Mouse (Mus musculus): ENCODE results near the gene 1300017J02Rik. TPM values are rescaled to one million over a fixed set of nuclear protein-coding genes. Genes with fewer than 3 reads are reported as not detected.

Gene 1300017J02Rik
- total RNA-seq, 2 experiments from 2014 or later = 0.14 TPM; not detected in 1

- DNase-seq (ENCODE audit: low spot score) = no peak
- intact Hi-C loops (cut with DNase I) = loop anchor here (5.0 kb wide), 1 partner anchor 75 kb away; no protein-coding TSS in a partner anchor
Observed at GRCm38 (mm10) chr9:103227760-103228159, 77.1 kb downstream of the 1300017J02Rik start.

DNA sequence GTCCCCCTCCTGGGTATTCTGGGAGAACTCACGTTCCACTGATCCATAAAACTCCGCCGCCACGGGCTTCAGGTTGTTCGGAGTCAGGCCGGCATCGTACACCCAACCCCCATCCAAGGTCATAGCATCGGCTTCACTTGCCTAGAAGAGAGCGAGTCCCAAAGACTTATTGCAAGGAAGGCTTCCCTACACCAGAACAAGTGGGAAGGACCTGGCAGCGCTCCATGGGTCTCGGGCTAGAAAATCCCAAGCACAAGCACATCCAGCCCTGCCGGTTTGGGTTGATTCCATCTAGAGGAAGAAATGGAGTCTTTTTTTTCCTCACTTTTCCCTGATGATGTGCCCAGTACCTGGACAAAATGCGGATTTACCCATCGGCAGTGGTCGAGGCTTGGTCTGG is 78.1 kb downstream of the 1300017J02Rik start:
- intact Hi-C loops (cut with DNase I) = loop anchor here (5.0 kb wide), 1 partner anchor 75 kb away; no protein-coding TSS in a partner anchor
- DNase-seq (ENCODE audit: low spot score) = no peak

GRCm38 (mm10) chr9:103225464-103225863 is 79.4 kb downstream of the 1300017J02Rik start:
- no peak for DNase-seq (ENCODE audit: low spot score)
- intact Hi-C loops (cut with DNase I) = loop anchor here (5.0 kb wide), 1 partner anchor 77 kb away; no protein-coding TSS in a partner anchor

DNA sequence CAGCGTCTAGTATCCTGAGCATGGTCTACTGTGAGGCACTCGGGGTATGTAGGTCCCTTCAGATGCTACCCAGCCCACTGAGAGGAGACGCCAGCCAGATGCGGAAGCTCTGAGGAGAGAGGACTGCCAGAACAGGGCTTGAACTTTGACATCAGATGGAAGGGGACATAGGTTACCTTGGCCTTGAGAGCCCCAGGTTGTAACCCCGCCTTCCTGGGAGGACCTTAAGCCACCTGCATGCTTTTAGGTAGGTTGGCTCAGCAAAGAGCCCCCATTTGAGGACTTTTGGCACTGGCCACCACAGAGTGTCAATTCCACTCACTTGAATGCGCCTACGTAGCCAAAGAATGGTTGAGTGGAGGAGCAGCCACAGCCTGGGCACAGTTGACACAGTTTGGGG is 80.2 kb downstream of the 1300017J02Rik start:
- intact Hi-C loops (cut with DNase I) = loop anchor here (5.0 kb wide), 1 partner anchor 78 kb away; no protein-coding TSS in a partner anchor
- no peak for DNase-seq (ENCODE audit: low spot score)

DNA sequence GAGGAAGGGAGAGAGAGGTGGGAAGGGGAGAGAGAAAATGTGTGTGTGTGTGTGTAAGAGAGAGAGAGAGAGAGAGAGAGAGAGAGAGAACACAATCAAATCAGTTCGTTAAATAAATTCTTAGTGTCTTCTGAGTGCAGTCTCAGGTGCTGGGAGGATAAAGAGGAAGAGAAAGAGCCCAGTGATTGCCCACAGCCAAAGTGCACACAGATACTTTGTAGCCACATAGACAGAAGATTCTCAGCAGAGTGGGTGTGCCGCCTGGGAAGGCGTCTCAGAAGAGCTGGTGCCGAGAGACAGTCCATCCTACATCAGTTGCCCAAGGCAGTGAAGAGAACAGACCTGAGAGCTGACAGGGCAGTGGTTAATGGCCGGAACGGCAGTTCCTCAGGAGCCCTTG is 90.6 kb downstream of the 1300017J02Rik start:
- no peak for DNase-seq (ENCODE audit: low spot score)
- intact Hi-C loops (cut with DNase I) = no loop called here

- no peak for DNase-seq (ENCODE audit: low spot score)
- intact Hi-C loops (cut with DNase I) = no loop called here
Observed at GRCm38 (mm10) chr9:103213631-103214030, 91.3 kb downstream of the 1300017J02Rik start.

DNA sequence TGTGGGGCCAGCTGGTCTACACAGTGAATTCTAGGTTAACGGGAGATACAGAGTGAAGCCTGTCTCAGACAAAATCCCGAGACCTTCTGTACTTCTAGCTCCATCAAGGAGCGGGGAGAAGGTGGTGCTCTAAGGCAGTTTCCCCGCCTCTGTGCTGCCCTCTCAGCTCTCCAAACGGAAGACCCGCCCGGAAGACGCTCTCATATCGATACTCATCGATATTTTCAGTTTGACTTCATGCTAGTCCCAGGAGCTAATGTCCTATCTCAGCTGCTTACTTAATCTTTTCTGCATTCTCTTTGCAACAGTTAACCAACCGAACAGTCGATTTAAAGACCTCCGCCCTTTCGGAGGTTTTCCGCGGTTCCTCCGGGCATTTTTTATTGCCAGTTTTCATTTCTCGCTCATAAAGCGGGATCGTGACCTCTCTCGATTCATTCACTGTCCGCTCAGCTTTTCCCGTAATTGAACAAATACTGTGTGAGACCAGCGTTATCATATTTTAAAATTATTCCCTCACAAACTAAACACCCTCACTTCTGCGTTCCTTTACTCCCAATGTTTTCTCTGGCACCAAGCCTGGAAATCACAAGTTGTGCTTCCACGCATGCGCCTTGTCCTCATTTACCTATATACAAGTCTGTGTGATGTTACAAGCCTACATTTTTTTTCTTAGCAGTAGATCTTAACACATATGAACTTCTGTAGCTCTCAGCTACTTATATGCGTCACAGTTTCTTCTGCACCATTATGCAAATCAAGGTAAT is 92.0 kb downstream of the 1300017J02Rik start:
- no peak for DNase-seq (ENCODE audit: low spot score)
- intact Hi-C loops (cut with DNase I) = no loop called here

DNA sequence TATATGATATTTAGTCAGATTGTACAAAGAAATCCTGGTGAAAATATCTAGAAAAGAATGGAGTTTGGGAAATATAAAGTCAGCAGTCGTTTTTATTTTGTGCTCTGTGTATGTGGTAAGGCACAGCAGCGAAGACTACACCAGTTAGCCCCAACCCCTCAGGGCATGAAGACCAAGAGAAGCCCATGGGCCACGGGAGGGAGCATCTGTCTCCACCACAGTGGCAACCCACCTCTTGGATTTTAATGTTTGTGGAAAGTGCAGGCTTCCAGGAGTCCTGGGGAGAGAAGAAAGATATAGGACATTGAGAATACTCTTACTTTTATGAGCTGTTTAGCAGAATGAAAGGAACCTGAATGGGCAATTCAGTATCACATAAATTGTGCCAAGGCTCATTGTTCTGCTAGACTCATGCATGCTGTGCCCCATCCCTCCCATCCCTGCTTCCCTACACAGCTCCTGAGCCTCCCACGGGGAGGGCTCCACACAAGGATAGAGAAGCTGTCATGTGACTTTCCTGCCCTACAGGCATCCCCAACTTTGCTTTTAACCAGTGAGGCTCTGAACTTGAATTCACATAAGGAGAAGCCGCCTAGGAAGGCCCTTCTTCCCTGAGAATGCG is 96.0 kb downstream of the 1300017J02Rik start:
- intact Hi-C loops (cut with DNase I) = loop anchor here (10.0 kb wide), 1 partner anchor 584 kb away; the partner anchor contains the start of genes Anapc13 and Cep63
- DNase-seq (ENCODE audit: low spot score) = no peak

- peak; percentile 52 for DNase-seq (ENCODE audit: low spot score)
- intact Hi-C loops (cut with DNase I) = loop anchor here (1.0 to 10.0 kb wide), 2 partner anchors 94 to 583 kb away; partner anchors contain the start of genes Anapc13 and Cep63
Observed at GRCm38 (mm10) chr9:103207846-103208245, 97.0 kb downstream of the 1300017J02Rik start.

DNA sequence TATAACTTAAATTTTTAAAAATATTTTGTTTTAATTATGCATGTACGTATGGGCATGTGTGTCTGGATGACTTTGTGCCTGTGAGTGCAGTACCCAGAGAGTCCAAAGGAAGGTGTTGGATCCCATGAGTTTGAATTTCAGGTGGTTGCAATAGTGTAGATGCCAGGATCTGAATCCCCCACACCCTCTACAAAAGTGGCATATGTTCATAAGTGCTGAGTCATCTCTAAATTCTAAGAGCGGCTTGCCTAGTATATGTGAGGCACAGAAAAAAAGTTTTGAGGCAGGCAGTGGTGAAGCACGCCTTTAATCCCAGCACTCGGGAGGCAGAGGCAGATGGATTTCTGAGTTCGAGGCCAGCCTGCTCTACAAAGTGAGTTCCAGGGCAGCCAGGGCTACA is 99.1 kb downstream of the 1300017J02Rik start:
- intact Hi-C loops (cut with DNase I) = loop anchor here (10.0 kb wide), 1 partner anchor 581 kb away; the partner anchor contains the start of genes Anapc13 and Cep63
- DNase-seq (ENCODE audit: low spot score) = no peak

GRCm38 (mm10) chr9:103201561-103202260 is 103.2 kb downstream of the 1300017J02Rik start, which contains the start of gene Srprb:
TSS of gene Srprb (minus strand) at chr9:103202137.
- intact Hi-C loops (cut with DNase I) = loop anchor here (5.0 to 10.0 kb wide), 2 partner anchors 166 to 577 kb away; partner anchors contain the start of genes Anapc13, Cdv3 and Cep63
- DNase-seq (ENCODE audit: low spot score) = peak; percentile 84

Other genes with a start within 250 kb of the 1300017J02Rik start
- 1 to 10 TPM; 2.1 to 3.0 TPM for gene Rab6b, start 193.3 kb downstream of the 1300017J02Rik start, total RNA-seq (2021)
- gene Srprb, start 102.9 kb downstream of the 1300017J02Rik start, total RNA-seq (2021) = 10 to 100 TPM; 18.0 to 19.4 TPM
- 1 to 10 TPM; 6.7 to 8.0 TPM for gene Gm20425, start 74.8 kb downstream of the 1300017J02Rik start, total RNA-seq (2021)
- gene Trf, start 74.6 kb downstream of the 1300017J02Rik start, total RNA-seq (2021) = 10 to 100 TPM; 39.7 to 47.5 TPM
- 10 to 100 TPM in 1 of 2 experiments, 1 to 10 TPM in 1; 9.8 to 12.2 TPM for gene Topbp1, start 133 bp upstream of the 1300017J02Rik start, total RNA-seq (2021)
- 100 to 1,000 TPM; 102 to 104 TPM for gene Cdv3, start 60.8 kb upstream of the 1300017J02Rik start, total RNA-seq (2021)
- under 1 TPM; 0.22 to 0.47 TPM for gene Bfsp2, start 175.3 kb upstream of the 1300017J02Rik start, total RNA-seq (2021)